Mouse (Mus musculus): ENCODE measurements around the gene Tcf7l2. TPM values are rescaled to one million over a fixed set of nuclear protein-coding genes. Genes with fewer than 3 reads are reported as not detected.

Tcf7l2 gene
- polyA plus RNA-seq (2014; fragmentation: Nextera tagmentation; extraction: Ambion mirVana), result 48.9 and 50.3 TPM in 2 replicates

- Histone ChIP-seq H3K27ac (ENCODE audit: low read depth, low read length) (peak within 1 kb of the TSS; percentile 95), H3K4me2 (peak within 1 kb of the TSS; percentile 78), H3K4me1 (replicated peaks; ENCODE audit: control insufficient read depth, insufficient read depth, low read length) (peaks cover 14% of the 10 kb centered on the region), H3K9ac (ENCODE audit: low read depth, low read length) (peak within 1 kb of the TSS; percentile 77), H3K4me3 (ENCODE audit: low read depth, low read length) (peak within 1 kb of the TSS; percentile 82), H3K9me3 (ENCODE audit: control insufficient read depth, low read length) (no peaks in the 10 kb centered on the region), H3K36me3 (ENCODE audit: control insufficient read depth, insufficient read depth, low read length) (no peaks in the 10 kb centered on the region), H3K27me3 (replicated peaks; ENCODE audit: control insufficient read depth, insufficient read depth, low read length) (peaks cover 30% of the 10 kb centered on the region)
- ATAC-seq (replicated peaks; ENCODE audit: low FRiP score), result peak; percentile 89
- DNase-seq (ENCODE audit: low spot score), result peak; percentile 91
- under 1% methylated on average over 38 of the region's 42 CpGs for WGBS
Observed at GRCm38 (mm10) chr19:55741439-55741928, at the start of gene Tcf7l2. Gene Tcf7l2 (plus strand): TSS chr19:55741820.

DNA sequence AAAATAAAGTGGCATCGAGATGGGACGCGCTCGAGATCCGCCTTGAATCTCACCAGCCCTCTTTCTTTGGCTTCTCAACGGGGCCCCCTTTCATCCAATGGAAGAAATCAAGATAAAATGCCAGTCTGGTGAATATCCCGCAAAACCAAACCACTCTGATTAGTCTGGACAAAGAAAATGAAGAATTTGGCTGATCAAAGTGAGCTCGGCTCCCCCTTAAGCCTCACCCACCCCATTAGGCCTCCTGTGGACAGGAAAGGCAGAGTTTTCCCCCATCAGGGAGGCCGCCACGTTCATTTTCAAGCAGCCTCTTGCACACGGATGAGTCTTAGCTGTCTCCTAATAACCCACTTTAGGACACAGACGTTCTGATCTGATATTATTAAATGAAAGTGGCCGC is 47.0 kb upstream of the Tcf7l2 start:
- H3K27me3 ChIP-seq (replicated peaks; ENCODE audit: control insufficient read depth, insufficient read depth, low read length), result peaks cover 22% of the 10 kb centered on the region
- no peak for ATAC-seq (replicated peaks; ENCODE audit: low FRiP score)

DNA sequence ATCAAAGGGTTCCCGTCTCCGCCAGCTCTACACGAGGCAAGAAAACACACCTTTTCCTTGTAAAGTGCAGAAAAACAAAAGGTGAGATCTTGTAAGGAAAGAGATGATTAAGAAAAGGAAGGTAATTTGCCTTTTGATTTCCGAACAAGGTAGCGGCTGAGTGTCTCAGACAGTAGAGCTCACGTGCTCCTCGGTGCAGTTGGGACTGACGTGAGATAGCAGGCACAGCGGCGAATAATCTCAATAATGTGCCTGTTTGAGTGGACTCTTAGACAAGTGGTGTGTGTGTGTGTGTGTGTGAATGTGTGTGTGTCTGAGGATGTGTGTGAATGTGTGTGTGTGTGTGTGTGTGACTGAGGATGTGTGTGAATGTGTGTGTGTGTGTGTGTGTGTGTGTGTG is 46.2 kb upstream of the Tcf7l2 start:
- peaks cover 4% of the 10 kb centered on the region; the same call in 1 of the 2 replicates for H3K4me1 ChIP-seq (replicated peaks; ENCODE audit: control insufficient read depth, insufficient read depth, low read length)
- peaks cover 26% of the 10 kb centered on the region for H3K27me3 ChIP-seq (replicated peaks; ENCODE audit: control insufficient read depth, insufficient read depth, low read length)
- DNase-seq (ENCODE audit: low spot score) (no peak), ATAC-seq (replicated peaks; ENCODE audit: low FRiP score) (no peak)
- no peak overlapping the region for H3K9ac ChIP-seq (ENCODE audit: low read depth, low read length)
- no peak overlapping the region for H3K4me3 ChIP-seq (ENCODE audit: low read depth, low read length)
- H3K27ac ChIP-seq (ENCODE audit: low read depth, low read length), result no peak overlapping the region
- H3K4me2 ChIP-seq, result no peak overlapping the region
- no peaks in the 10 kb centered on the region for H3K9me3 ChIP-seq (ENCODE audit: control insufficient read depth, low read length)
- no peaks in the 10 kb centered on the region for H3K36me3 ChIP-seq (ENCODE audit: control insufficient read depth, insufficient read depth, low read length)
- 58% methylated on average over 10 of the region's 10 CpGs for WGBS

More for the DNA sequence above, 47.0 kb upstream of the Tcf7l2 start:
- Histone ChIP-seq H3K4me2 (no peak overlapping the region), H3K27ac (ENCODE audit: low read depth, low read length) (no peak overlapping the region), H3K4me1 (replicated peaks; ENCODE audit: control insufficient read depth, insufficient read depth, low read length) (peaks cover 1% of the 10 kb centered on the region; the same call in 1 of the 2 replicates), H3K9me3 (ENCODE audit: control insufficient read depth, low read length) (no peaks in the 10 kb centered on the region), H3K36me3 (ENCODE audit: control insufficient read depth, insufficient read depth, low read length) (no peaks in the 10 kb centered on the region), H3K4me3 (ENCODE audit: low read depth, low read length) (no peak overlapping the region), H3K9ac (ENCODE audit: low read depth, low read length) (no peak overlapping the region)
- no peak for DNase-seq (ENCODE audit: low spot score)
- 29% methylated on average over 13 of the region's 13 CpGs for WGBS

GRCm38 (mm10) chr19:55698892-55699291 is 42.7 kb upstream of the Tcf7l2 start:
- Histone ChIP-seq H3K36me3 (ENCODE audit: control insufficient read depth, insufficient read depth, low read length) (no peaks in the 10 kb centered on the region), H3K4me2 (no peak overlapping the region), H3K4me3 (ENCODE audit: low read depth, low read length) (no peak overlapping the region), H3K4me1 (replicated peaks; ENCODE audit: control insufficient read depth, insufficient read depth, low read length) (peaks cover 4% of the 10 kb centered on the region; the same call in 1 of the 2 replicates), H3K9me3 (ENCODE audit: control insufficient read depth, low read length) (no peaks in the 10 kb centered on the region), H3K27me3 (replicated peaks; ENCODE audit: control insufficient read depth, insufficient read depth, low read length) (peaks cover 19% of the 10 kb centered on the region), H3K9ac (ENCODE audit: low read depth, low read length) (no peak overlapping the region), H3K27ac (ENCODE audit: low read depth, low read length) (no peak overlapping the region)
- DNase-seq (ENCODE audit: low spot score) (no peak), ATAC-seq (replicated peaks; ENCODE audit: low FRiP score) (no peak)
- WGBS, result 59% methylated on average over 5 of the region's 5 CpGs

- peak overlapping the region; percentile 47; the same call in 1 of the 2 replicates for H3K27ac ChIP-seq (ENCODE audit: low read depth, low read length)
- no peaks in the 10 kb centered on the region for H3K36me3 ChIP-seq (ENCODE audit: control insufficient read depth, insufficient read depth, low read length)
- 9% methylated on average over 6 of the region's 6 CpGs for whole genome bisulfite sequencing
- ATAC-seq (replicated peaks; ENCODE audit: low FRiP score) (no peak), DNase-seq (ENCODE audit: low spot score) (no peak)
- no peaks in the 10 kb centered on the region for H3K9me3 ChIP-seq (ENCODE audit: control insufficient read depth, low read length)
- peaks cover 14% of the 10 kb centered on the region for H3K27me3 ChIP-seq (replicated peaks; ENCODE audit: control insufficient read depth, insufficient read depth, low read length)
- no peak overlapping the region for H3K4me3 ChIP-seq (ENCODE audit: low read depth, low read length)
- peaks cover 4% of the 10 kb centered on the region; the same call in 1 of the 2 replicates for H3K4me1 ChIP-seq (replicated peaks; ENCODE audit: control insufficient read depth, insufficient read depth, low read length)
- H3K4me2 ChIP-seq, result peak overlapping the region; percentile 38
- H3K9ac ChIP-seq (ENCODE audit: low read depth, low read length), result no peak overlapping the region
Observed at GRCm38 (mm10) chr19:55700214-55700568, 41.4 kb upstream of the Tcf7l2 start.

DNA sequence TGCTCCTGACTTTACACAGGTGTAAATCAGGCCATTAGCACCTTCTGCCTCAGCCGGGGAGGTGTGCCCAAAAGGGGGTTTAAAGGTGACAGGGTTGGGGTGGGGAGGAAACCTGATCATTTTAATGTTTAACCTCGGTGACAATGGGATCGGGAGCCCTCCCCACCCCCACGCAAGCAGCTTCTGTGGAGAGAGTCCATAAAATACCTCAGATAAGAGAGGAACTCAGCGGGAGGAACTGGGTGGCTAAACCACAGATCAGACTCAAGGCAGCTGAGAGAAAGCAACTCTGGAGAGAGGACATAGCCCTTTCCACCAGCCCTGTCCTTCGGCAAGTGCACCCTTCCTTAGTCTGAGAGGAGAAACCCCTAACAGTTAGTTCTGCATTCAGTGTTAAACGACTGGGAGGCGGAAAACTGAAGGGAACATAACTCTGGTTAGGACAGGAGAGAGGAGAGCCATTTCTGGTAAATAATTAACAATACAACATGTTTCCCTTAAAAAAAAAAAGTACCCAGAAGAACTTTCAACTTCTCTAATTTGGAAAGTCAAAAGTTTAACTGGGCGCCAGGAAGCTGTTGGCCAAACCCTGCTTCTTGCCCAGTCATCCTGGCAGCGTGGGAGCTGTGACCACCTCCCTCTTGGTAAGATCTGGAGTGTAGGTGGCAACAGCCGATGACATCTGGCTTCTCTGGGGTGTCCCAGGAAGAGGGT is 40.9 kb upstream of the Tcf7l2 start:
- 10% methylated on average over 11 of the region's 11 CpGs for WGBS
- no peak for ATAC-seq (replicated peaks; ENCODE audit: low FRiP score)
- Histone ChIP-seq H3K4me2 (peak overlapping the region; percentile 38), H3K9ac (ENCODE audit: low read depth, low read length) (no peak overlapping the region), H3K27me3 (replicated peaks; ENCODE audit: control insufficient read depth, insufficient read depth, low read length) (peaks cover 14% of the 10 kb centered on the region), H3K36me3 (ENCODE audit: control insufficient read depth, insufficient read depth, low read length) (no peaks in the 10 kb centered on the region), H3K4me3 (ENCODE audit: low read depth, low read length) (no peak overlapping the region), H3K9me3 (ENCODE audit: control insufficient read depth, low read length) (no peaks in the 10 kb centered on the region), H3K27ac (ENCODE audit: low read depth, low read length) (peak overlapping the region; percentile 47), H3K4me1 (replicated peaks; ENCODE audit: control insufficient read depth, insufficient read depth, low read length) (peaks cover 4% of the 10 kb centered on the region; the same call in 1 of the 2 replicates)
- peak; percentile 41 for DNase-seq (ENCODE audit: low spot score)

GRCm38 (mm10) chr19:55701283-55701633 is 40.4 kb upstream of the Tcf7l2 start:
- H3K4me2 ChIP-seq, result peak overlapping the region; percentile 38; the same call in 1 of the 2 replicates

GRCm38 (mm10) chr19:55702081-55702480 is 39.5 kb upstream of the Tcf7l2 start:
- Histone ChIP-seq H3K4me3 (ENCODE audit: low read depth, low read length) (no peak overlapping the region), H3K27ac (ENCODE audit: low read depth, low read length) (peak overlapping the region; percentile 47; the same call in 1 of the 2 replicates), H3K27me3 (replicated peaks; ENCODE audit: control insufficient read depth, insufficient read depth, low read length) (peaks cover 13% of the 10 kb centered on the region), H3K4me2 (no peak overlapping the region), H3K36me3 (ENCODE audit: control insufficient read depth, insufficient read depth, low read length) (no peaks in the 10 kb centered on the region), H3K9me3 (ENCODE audit: control insufficient read depth, low read length) (no peaks in the 10 kb centered on the region), H3K9ac (ENCODE audit: low read depth, low read length) (no peak overlapping the region), H3K4me1 (replicated peaks; ENCODE audit: control insufficient read depth, insufficient read depth, low read length) (peaks cover 4% of the 10 kb centered on the region; the same call in 1 of the 2 replicates)
- no peak for DNase-seq (ENCODE audit: low spot score)
- ATAC-seq (replicated peaks; ENCODE audit: low FRiP score), result no peak
- 81% methylated on average over 4 of the region's 4 CpGs for WGBS

More at GRCm38 (mm10) chr19:55701283-55701633, 40.4 kb upstream of the Tcf7l2 start:
- ATAC-seq (replicated peaks; ENCODE audit: low FRiP score), result no peak
- Histone ChIP-seq H3K27ac (ENCODE audit: low read depth, low read length) (peak overlapping the region; percentile 47), H3K4me3 (ENCODE audit: low read depth, low read length) (no peak overlapping the region), H3K9ac (ENCODE audit: low read depth, low read length) (no peak overlapping the region), H3K9me3 (ENCODE audit: control insufficient read depth, low read length) (no peaks in the 10 kb centered on the region), H3K4me1 (replicated peaks; ENCODE audit: control insufficient read depth, insufficient read depth, low read length) (peaks cover 4% of the 10 kb centered on the region; the same call in 1 of the 2 replicates), H3K36me3 (ENCODE audit: control insufficient read depth, insufficient read depth, low read length) (no peaks in the 10 kb centered on the region), H3K27me3 (replicated peaks; ENCODE audit: control insufficient read depth, insufficient read depth, low read length) (peaks cover 14% of the 10 kb centered on the region)
- 55% methylated on average over 9 of the region's 9 CpGs for WGBS
- DNase-seq (ENCODE audit: low spot score), result no peak

DNA sequence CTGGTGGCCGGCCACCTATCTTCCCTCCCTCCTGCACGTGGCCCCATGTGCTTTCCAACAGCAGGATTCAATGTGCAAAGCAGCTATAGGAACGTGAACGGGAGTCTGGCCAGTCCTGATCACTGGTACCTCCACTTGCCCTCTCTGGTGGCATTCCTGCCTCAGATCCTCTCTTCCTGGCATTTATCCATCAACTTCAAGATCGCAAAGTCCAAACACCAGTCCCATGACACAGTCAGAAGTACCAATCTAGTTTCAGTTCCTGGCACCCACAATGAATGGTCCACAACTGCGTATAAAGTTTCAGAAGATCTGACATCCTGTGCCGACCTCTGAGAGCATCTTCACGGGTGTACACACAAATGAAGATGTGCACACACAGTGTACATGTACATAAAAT is 38.9 kb upstream of the Tcf7l2 start:
- WGBS, result 87% methylated on average over 8 of the region's 8 CpGs
- no peak overlapping the region for H3K4me2 ChIP-seq
- H3K27me3 ChIP-seq (replicated peaks; ENCODE audit: control insufficient read depth, insufficient read depth, low read length), result peaks cover 9% of the 10 kb centered on the region
- H3K4me1 ChIP-seq (replicated peaks; ENCODE audit: control insufficient read depth, insufficient read depth, low read length), result peaks cover 4% of the 10 kb centered on the region; the same call in 1 of the 2 replicates
- DNase-seq (ENCODE audit: low spot score), result no peak
- H3K4me3 ChIP-seq (ENCODE audit: low read depth, low read length), result no peak overlapping the region
- no peaks in the 10 kb centered on the region for H3K36me3 ChIP-seq (ENCODE audit: control insufficient read depth, insufficient read depth, low read length)
- no peak overlapping the region for H3K27ac ChIP-seq (ENCODE audit: low read depth, low read length)
- no peak for ATAC-seq (replicated peaks; ENCODE audit: low FRiP score)
- H3K9me3 ChIP-seq (ENCODE audit: control insufficient read depth, low read length), result no peaks in the 10 kb centered on the region
- H3K9ac ChIP-seq (ENCODE audit: low read depth, low read length), result no peak overlapping the region

Data from liver, embryonic 11.5 days (tissue).